Mouse (Mus musculus) neutrophil, adult 5-6 weeks (primary cell): ENCODE measurements around the gene Cbfa2t3. TPM values are rescaled to one million over a fixed set of nuclear protein-coding genes. Genes with fewer than 3 reads are reported as not detected.

Source experiments
- ATAC-seq: fragments of 151-379, 151-347 bp; 2 replicates; pipeline ENCODE4 v1.8.0; 2017; ENCODE audit warnings: mild to moderate bottlenecking, moderate TSS enrichment; ENCODE audit not compliant: insufficient number of reproducible peaks, poor library complexity, low FRiP score, severe bottlenecking; ENCODE audit errors: extremely low read depth
- total RNA-seq: library from RNA; stranded (forward); fragments of 200-1000 nt; gene quantifications from 2 replicates; pipeline ENCODE4 v1.2.3, GENCODE M21; 2017

Cbfa2t3 gene
- total RNA-seq, 1 experiment from 2014 or later: 17.8 TPM

GRCm38 (mm10) chr8:122623844-122624642, 74.9 kb downstream of the Cbfa2t3 start:
- ATAC-seq: no peak

GRCm38 (mm10) chr8:122622727-122623126, 76.2 kb downstream of the Cbfa2t3 start, which contains the start of gene Pabpn1l:
Pabpn1l (minus strand) TSS chr8:122622739.
- no peak for ATAC-seq

GRCm38 (mm10) chr8:122620446-122620845, 78.5 kb downstream of the Cbfa2t3 start:
- ATAC-seq: no peak

GRCm38 (mm10) chr8:122618660-122619378, 80.1 kb downstream of the Cbfa2t3 start:
- ATAC-seq: no peak

- peak; percentile 50 for ATAC-seq
Observed at GRCm38 (mm10) chr8:122617947-122618546, 80.9 kb downstream of the Cbfa2t3 start.

GRCm38 (mm10) chr8:122616181-122616905, 82.6 kb downstream of the Cbfa2t3 start:
- ATAC-seq: no peak

GRCm38 (mm10) chr8:122611295-122612133, 87.4 kb downstream of the Cbfa2t3 start, which contains the start of the genes Galns and Trappc2l:
Galns (minus strand) TSS chr8:122611463.
Trappc2l (plus strand) TSS chr8:122611640.
- ATAC-seq: peak; percentile 98

GRCm38 (mm10) chr8:122610612-122611277, 88.2 kb downstream of the Cbfa2t3 start:
- ATAC-seq: peak; percentile 4; the same call in 1 of the 2 replicates

- no peak for ATAC-seq
Observed at GRCm38 (mm10) chr8:122610209-122610608, 88.7 kb downstream of the Cbfa2t3 start.

GRCm38 (mm10) chr8:122606810-122607209, 92.1 kb downstream of the Cbfa2t3 start:
- no peak for ATAC-seq

- no peak for ATAC-seq
Observed at GRCm38 (mm10) chr8:122605367-122605766, 93.5 kb downstream of the Cbfa2t3 start.

GRCm38 (mm10) chr8:122604640-122605039, 94.3 kb downstream of the Cbfa2t3 start:
- ATAC-seq: no peak

- ATAC-seq: no peak
Observed at GRCm38 (mm10) chr8:122600666-122601065, 98.2 kb downstream of the Cbfa2t3 start.

- ATAC-seq: no peak
Observed at GRCm38 (mm10) chr8:122596031-122596430, 102.9 kb downstream of the Cbfa2t3 start.

GRCm38 (mm10) chr8:122593783-122594507, 105.0 kb downstream of the Cbfa2t3 start:
- ATAC-seq: no peak

- no peak for ATAC-seq
Observed at GRCm38 (mm10) chr8:122593240-122593639, 105.7 kb downstream of the Cbfa2t3 start.

- no peak for ATAC-seq
Observed at GRCm38 (mm10) chr8:122586749-122587148, 112.2 kb downstream of the Cbfa2t3 start.
